Mouse (Mus musculus) midbrain, embryonic 13.5 days (tissue): Measurements from ENCODE around the gene Kmt2a. TPM values are rescaled to one million over a fixed set of nuclear protein-coding genes. Genes with fewer than 3 reads are reported as not detected.
"Not testable (repeated sequence)": the region's sequence is repeated elsewhere in the genome, so short reads cannot be mapped to it uniquely, and the experiment has no call there.

Experiments used
- ATAC-seq: fragments of 200-750 bp; cut with Nextera tagmentation; 2 replicates; pipeline ENCODE4 v1.8.0; 2017; ENCODE audit warnings: mild to moderate bottlenecking, moderate TSS enrichment, moderate library complexity
- H3K27ac ChIP-seq: fragments of 300-500 bp; sonication (generic); 2 replicates; pipeline ENCODE4 v1.5.1; 2015; ENCODE audit warnings: inconsistent platforms, mild to moderate bottlenecking, moderate library complexity
- H3K27me3 ChIP-seq: fragments of 300-500 bp; sonication (generic); 2 replicates; pipeline ENCODE4 v1.6.1; 2015; ENCODE audit warnings: mild to moderate bottlenecking, inconsistent platforms
- H3K36me3 ChIP-seq: fragments of 300-500 bp; sonication (generic); 2 replicates; pipeline ENCODE4 v1.6.1; 2015; ENCODE audit warnings: mild to moderate bottlenecking, inconsistent platforms
- H3K4me1 ChIP-seq: fragments of 300-500 bp; sonication (generic); replicated peaks from 2 replicates; pipeline ENCODE4 v1.6.1; 2015; ENCODE audit warnings: inconsistent platforms
- H3K4me2 ChIP-seq: fragments of 300-500 bp; sonication (generic); replicated peaks from 2 replicates; pipeline ENCODE4 v1.6.1; 2015; ENCODE audit warnings: moderate library complexity, mild to moderate bottlenecking, inconsistent platforms
- H3K4me3 ChIP-seq: fragments of 300-500 bp; sonication (generic); replicated peaks from 2 replicates; pipeline ENCODE4 v1.5.1; 2015; ENCODE audit warnings: mild to moderate bottlenecking, inconsistent platforms
- H3K9ac ChIP-seq: fragments of 300-500 bp; sonication (generic); replicated peaks from 2 replicates; pipeline ENCODE4 v1.6.1; 2015; ENCODE audit warnings: mild to moderate bottlenecking, inconsistent platforms
- H3K9me3 ChIP-seq: fragments of 300-500 bp; sonication (generic); 2 replicates; pipeline ENCODE4 v1.6.1; 2016; ENCODE audit warnings: mild to moderate bottlenecking, inconsistent platforms
- WGBS: fragments of 180-500 bp; shearing (Covaris S2); methylation state at CpG from one replicate; pipeline ENCODE4 v1.1.7; 2015; 5-methylcytosine and 5-hydroxymethylcytosine counted together
- polyA plus RNA-seq: library from polyadenylated mRNA; unstranded; fragments of >200 nt; fragmentation: Nextera tagmentation; extraction: Ambion mirVana; gene quantifications from 2 replicates; pipeline ENCODE4 v1.2.1, GENCODE M21; 2015

Gene Kmt2a
- polyA plus RNA-seq, 1 experiment from 2014 or later, result 24.7 TPM

DNA sequence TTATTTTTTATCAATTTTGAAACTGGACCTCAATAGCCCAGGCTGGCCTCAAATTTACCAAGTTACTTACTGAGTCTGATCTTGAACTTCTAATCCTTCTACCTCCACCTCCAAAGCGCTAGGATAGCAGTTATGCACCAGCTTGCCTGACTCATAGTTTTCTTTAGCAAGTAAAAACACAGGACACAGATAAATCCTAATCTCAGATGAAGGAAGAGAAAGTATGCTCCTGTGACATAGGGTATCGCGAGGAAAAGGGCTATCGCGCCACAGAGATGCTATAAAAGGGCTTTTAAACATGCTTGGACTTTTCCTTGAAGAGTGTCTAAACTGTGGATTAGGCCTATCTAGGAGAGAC lies 108.7 kb downstream of the Kmt2a start:
- Histone ChIP-seq H3K4me2 (no peak overlapping the region), H3K9ac (no peak overlapping the region), H3K27ac (peak overlapping the region; percentile 48; the same call in 1 of the 2 replicates), H3K36me3 (peaks cover 22% of the 10 kb centered on the region), H3K4me3 (0 out of 2 replicates have a peak overlapping the region, but pooled peaks have one; percentile 67), H3K27me3 (no peaks in the 10 kb centered on the region), H3K4me1 (peaks cover 17% of the 10 kb centered on the region), H3K9me3 (no peaks in the 10 kb centered on the region)
- 21% methylated on average over 5 of the region's 5 CpGs for WGBS
- ATAC-seq, result no peak

- Histone ChIP-seq H3K4me1 (peaks cover 23% of the 10 kb centered on the region), H3K4me2 (no peak overlapping the region), H3K27me3 (no peaks in the 10 kb centered on the region), H3K4me3 (no peak overlapping the region), H3K9ac (no peak overlapping the region), H3K36me3 (peaks cover 16% of the 10 kb centered on the region), H3K27ac (no peak overlapping the region), H3K9me3 (no peaks in the 10 kb centered on the region)
- no peak for ATAC-seq
- WGBS, result 93% methylated on average over 5 of the region's 5 CpGs
These were observed 109.7 kb downstream of the Kmt2a start for GRCm38 (mm10) chr9:44771376-44771775.

DNA sequence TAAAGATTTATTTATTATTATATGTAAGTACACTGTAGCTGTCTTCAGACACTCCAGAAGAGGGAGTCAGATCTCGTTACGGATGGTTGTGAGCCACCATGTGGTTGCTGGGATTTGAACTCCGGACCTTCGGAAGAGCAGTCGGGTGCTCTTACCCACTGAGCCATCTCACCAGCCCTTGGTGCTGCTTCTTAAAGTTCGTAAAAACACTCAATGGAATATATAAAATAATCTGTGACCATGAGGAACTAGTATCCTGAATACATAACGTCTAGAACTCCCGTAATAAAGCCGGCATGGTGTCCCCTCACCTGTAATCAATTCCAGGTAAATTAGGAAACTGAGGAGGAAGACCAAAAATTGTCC lies 113.1 kb downstream of the Kmt2a start:
- Histone ChIP-seq H3K4me1 (peaks cover 18% of the 10 kb centered on the region), H3K27ac (peak overlapping the region; percentile 51; the same call in 1 of the 2 replicates), H3K4me3 (peak overlapping the region; percentile 91), H3K4me2 (peak overlapping the region; percentile 74)
- H3K9ac ChIP-seq, ATAC-seq, H3K9me3 ChIP-seq, H3K36me3 ChIP-seq, H3K27me3 ChIP-seq: not testable (repeated sequence)
- WGBS, result 46% methylated on average over 7 of the region's 9 CpGs

- peak within 1 kb of the TSS; percentile 74 for H3K4me2 ChIP-seq
- H3K27ac ChIP-seq, result peak within 1 kb of the TSS; percentile 96
- H3K4me3 ChIP-seq, result peak within 1 kb of the TSS; percentile 91
- no peaks in the 10 kb centered on the region for H3K27me3 ChIP-seq
- WGBS, result under 1% methylated on average over 78 of the region's 82 CpGs
- ATAC-seq, result peak; percentile 94
- H3K9me3 ChIP-seq, result no peaks in the 10 kb centered on the region
- H3K36me3 ChIP-seq, result no peaks in the 10 kb centered on the region
- peaks cover 21% of the 10 kb centered on the region for H3K4me1 ChIP-seq
- H3K9ac ChIP-seq, result peak within 1 kb of the TSS; percentile 96
These were observed 113.7 kb downstream of the Kmt2a start, which contains the start of the genes Arcn1 and Ift46 for GRCm38 (mm10) chr9:44767101-44768028. Arcn1 (minus strand) TSS chr9:44767845. Ift46 (plus strand) TSS chr9:44767908.

DNA sequence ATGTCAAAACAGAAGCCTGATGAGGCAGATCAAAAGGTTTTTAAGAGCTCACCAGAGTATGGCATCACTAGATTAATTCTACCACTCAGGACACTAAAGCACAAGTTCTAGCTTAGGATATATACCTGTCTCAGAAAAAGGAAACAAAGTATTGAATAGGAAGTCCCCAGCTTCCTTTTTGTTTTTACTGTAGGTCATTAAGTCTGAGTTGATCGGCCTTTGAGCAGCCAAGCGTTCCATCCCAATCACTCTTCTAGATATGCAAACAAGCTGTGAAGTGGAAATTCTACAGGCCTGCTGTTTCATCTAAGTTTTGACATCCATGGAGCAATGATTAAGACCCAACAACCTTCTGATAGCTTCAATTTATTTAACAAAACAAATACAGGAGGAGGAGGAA lies 120.2 kb downstream of the Kmt2a start:
- Histone ChIP-seq H3K36me3 (peaks cover 22% of the 10 kb centered on the region), H3K4me2 (no peak overlapping the region), H3K9ac (no peak overlapping the region), H3K4me1 (peaks cover 11% of the 10 kb centered on the region), H3K4me3 (no peak overlapping the region), H3K27me3 (no peaks in the 10 kb centered on the region), H3K9me3 (no peaks in the 10 kb centered on the region), H3K27ac (no peak overlapping the region)
- 82% methylated on average over 2 of the region's 2 CpGs for WGBS
- ATAC-seq, result no peak

Other genes starting within 250 kb of the Kmt2a start
- gene Treh, start 208.1 kb downstream of the Kmt2a start, polyA plus RNA-seq, result not detected in 2 replicates
- 47.9 and 55.5 TPM in 2 replicates for gene Phldb1, start 146.1 kb downstream of the Kmt2a start, polyA plus RNA-seq
- 142 and 145 TPM in 2 replicates for gene Arcn1, start 113.5 kb downstream of the Kmt2a start, polyA plus RNA-seq
- gene Ift46, start 113.4 kb downstream of the Kmt2a start, polyA plus RNA-seq, result 171 and 183 TPM in 2 replicates
- 8.7 and 9.2 TPM in 2 replicates for gene Tmem25, start 82.0 kb downstream of the Kmt2a start, polyA plus RNA-seq
- not detected in 2 replicates for gene Ttc36, start 78.2 kb downstream of the Kmt2a start, polyA plus RNA-seq
- 725 and 775 TPM in 2 replicates for gene Atp5l, start 39.4 kb upstream of the Kmt2a start, polyA plus RNA-seq
- 36.9 and 39.5 TPM in 2 replicates for gene Ube4a, start 84.3 kb upstream of the Kmt2a start, polyA plus RNA-seq
- not detected in 2 replicates for gene Cd3g, start 99.1 kb upstream of the Kmt2a start, polyA plus RNA-seq
- gene Cd3d, start 100.5 kb upstream of the Kmt2a start, polyA plus RNA-seq, result not detected in 2 replicates
- gene Cd3e, start 128.3 kb upstream of the Kmt2a start, polyA plus RNA-seq, result not detected in 2 replicates
- gene Mpzl2, start 158.5 kb upstream of the Kmt2a start, polyA plus RNA-seq, result 0.30 and 0.36 TPM in 2 replicates
- gene Mpzl3, start 173.9 kb upstream of the Kmt2a start, polyA plus RNA-seq, result 1.6 TPM in 2 replicates
- 0.27 and 0.51 TPM in 2 replicates for gene Jaml, start 197.9 kb upstream of the Kmt2a start, polyA plus RNA-seq
- gene Scn2b, start 236.5 kb upstream of the Kmt2a start, polyA plus RNA-seq, result 6.6 and 7.2 TPM in 2 replicates